Mouse (Mus musculus) heart, embryonic 13.5 days (tissue): Measurements from ENCODE around the gene Psmb5. TPM values are rescaled to one million over a fixed set of nuclear protein-coding genes. Genes with fewer than 3 reads are reported as not detected.

Source experiments
- ATAC-seq: fragments of 200-750 bp; cut with Nextera tagmentation; 2 replicates; pipeline ENCODE4 v1.8.0; 2017; ENCODE audit warnings: moderate TSS enrichment; ENCODE audit not compliant: insufficient number of reproducible peaks, low FRiP score, low TSS enrichment; ENCODE audit errors: extremely low read depth
- H3K27ac ChIP-seq: fragments of 300-500 bp; sonication (generic); replicated peaks from 2 replicates; pipeline ENCODE4 v1.5.1; 2015; ENCODE audit warnings: moderate library complexity, mild to moderate bottlenecking, inconsistent platforms
- H3K27me3 ChIP-seq: fragments of 300-500 bp; sonication (generic); replicated peaks from 2 replicates; pipeline ENCODE4 v1.6.1; 2015; ENCODE audit warnings: mild to moderate bottlenecking, inconsistent platforms
- H3K36me3 ChIP-seq: fragments of 300-500 bp; sonication (generic); 2 replicates; pipeline ENCODE4 v1.6.1; 2015; ENCODE audit warnings: mild to moderate bottlenecking, inconsistent platforms
- H3K4me1 ChIP-seq: fragments of 300-500 bp; sonication (generic); 2 replicates; pipeline ENCODE4 v1.6.1; 2015; ENCODE audit warnings: inconsistent platforms
- H3K4me2 ChIP-seq: fragments of 300-500 bp; sonication (generic); 2 replicates; pipeline ENCODE4 v1.6.1; 2015; ENCODE audit warnings: inconsistent platforms, mild to moderate bottlenecking, moderate library complexity
- H3K4me3 ChIP-seq: fragments of 300-500 bp; sonication (generic); 2 replicates; pipeline ENCODE4 v1.5.1; 2015; ENCODE audit warnings: moderate library complexity, mild to moderate bottlenecking, inconsistent platforms
- H3K9ac ChIP-seq: fragments of 300-500 bp; sonication (generic); 2 replicates; pipeline ENCODE4 v1.6.1; 2015; ENCODE audit warnings: inconsistent platforms, mild to moderate bottlenecking, moderate library complexity
- H3K9me3 ChIP-seq: fragments of 300-500 bp; sonication (generic); 2 replicates; pipeline ENCODE4 v1.6.1; 2016; ENCODE audit warnings: inconsistent platforms
- WGBS: fragments of 180-500 bp; shearing (Covaris S2); methylation state at CpG from one replicate; pipeline ENCODE4 v1.1.7; 2015; ENCODE audit warnings: mixed read lengths; 5-methylcytosine and 5-hydroxymethylcytosine counted together
- polyA plus RNA-seq: library from polyadenylated mRNA; unstranded; fragments of >200 nt; fragmentation: Nextera tagmentation; extraction: Ambion mirVana; gene quantifications from 2 replicates; pipeline ENCODE4 v1.2.1, GENCODE M21; 2015

The Psmb5 gene
- polyA plus RNA-seq, 1 experiment from 2014 or later = 323 TPM

DNA sequence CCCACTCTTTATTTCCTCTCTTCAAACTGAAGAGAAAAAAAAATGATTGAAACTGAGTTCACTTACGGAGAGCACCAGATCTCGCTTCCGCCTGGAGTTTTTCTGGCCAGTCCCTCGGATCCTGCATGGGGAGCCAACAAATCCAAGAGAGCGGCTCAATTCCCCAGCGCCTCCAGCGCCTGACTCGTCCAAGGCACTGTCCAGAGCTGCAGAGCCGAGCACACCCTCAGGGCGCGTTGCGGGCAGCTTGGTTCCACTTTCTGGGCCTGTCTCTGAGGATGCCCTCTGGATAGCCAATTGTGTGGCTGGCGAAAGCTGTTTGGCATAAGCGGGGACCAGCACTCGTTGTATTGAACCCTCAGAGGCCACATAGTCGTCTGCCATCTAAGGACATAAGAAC is 26.8 kb downstream of the Psmb5 start:
- Histone ChIP-seq H3K4me2 (no peak overlapping the region), H3K4me1 (peaks cover 55% of the 10 kb centered on the region), H3K9ac (no peak overlapping the region), H3K9me3 (no peaks in the 10 kb centered on the region), H3K4me3 (no peak overlapping the region), H3K36me3 (peaks cover 28% of the 10 kb centered on the region), H3K27me3 (no peaks in the 10 kb centered on the region), H3K27ac (no peak overlapping the region)
- no peak for ATAC-seq
- 92% methylated on average over 16 of the region's 16 CpGs for WGBS

DNA sequence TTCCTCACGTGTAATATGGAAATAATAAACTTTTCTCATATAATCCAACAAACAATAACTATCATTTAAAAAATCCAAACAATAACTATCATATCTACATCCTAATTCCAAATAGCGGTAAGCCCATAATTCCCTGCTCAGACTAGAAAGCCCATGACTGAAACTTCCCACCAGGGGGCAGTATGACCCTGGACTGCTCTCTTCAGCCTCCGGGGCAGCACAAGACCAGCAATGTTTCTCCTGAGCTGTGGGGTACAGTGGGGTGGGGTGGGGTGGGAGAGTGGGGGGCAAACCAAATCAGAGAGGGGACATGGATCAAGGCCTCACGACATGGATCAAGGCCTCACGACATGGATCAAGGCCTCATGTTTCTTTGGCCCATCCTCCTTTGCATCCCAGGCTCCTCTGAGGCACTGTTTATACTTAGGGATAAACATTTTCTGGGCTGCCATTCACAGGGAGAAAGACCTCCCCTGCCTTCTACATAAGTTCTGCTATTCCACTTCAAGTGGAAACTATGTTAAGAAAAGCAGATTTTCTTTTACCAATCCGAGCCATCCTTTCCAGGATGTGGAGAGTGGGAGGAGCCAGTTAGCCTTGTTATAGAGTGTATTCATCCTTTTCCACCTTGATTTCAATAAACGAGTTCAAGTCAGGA is 34.0 kb downstream of the Psmb5 start:
- Histone ChIP-seq H3K27me3 (no peaks in the 10 kb centered on the region), H3K27ac (no peak overlapping the region), H3K4me1 (peaks cover 12% of the 10 kb centered on the region), H3K9ac (no peak overlapping the region), H3K4me3 (no peak overlapping the region), H3K4me2 (no peak overlapping the region), H3K9me3 (no peaks in the 10 kb centered on the region), H3K36me3 (peaks cover 32% of the 10 kb centered on the region)
- WGBS = 33% methylated on average over 7 of the region's 7 CpGs
- ATAC-seq = no peak

GRCm38 (mm10) chr14:54582536-54582935 is 35.3 kb downstream of the Psmb5 start:
- WGBS = 89% methylated on average over 9 of the region's 9 CpGs
- Histone ChIP-seq H3K36me3 (peaks cover 32% of the 10 kb centered on the region), H3K4me1 (peaks cover 8% of the 10 kb centered on the region), H3K9ac (no peak overlapping the region), H3K27ac (no peak overlapping the region), H3K9me3 (no peaks in the 10 kb centered on the region), H3K27me3 (no peaks in the 10 kb centered on the region), H3K4me2 (no peak overlapping the region), H3K4me3 (no peak overlapping the region)
- no peak for ATAC-seq

DNA sequence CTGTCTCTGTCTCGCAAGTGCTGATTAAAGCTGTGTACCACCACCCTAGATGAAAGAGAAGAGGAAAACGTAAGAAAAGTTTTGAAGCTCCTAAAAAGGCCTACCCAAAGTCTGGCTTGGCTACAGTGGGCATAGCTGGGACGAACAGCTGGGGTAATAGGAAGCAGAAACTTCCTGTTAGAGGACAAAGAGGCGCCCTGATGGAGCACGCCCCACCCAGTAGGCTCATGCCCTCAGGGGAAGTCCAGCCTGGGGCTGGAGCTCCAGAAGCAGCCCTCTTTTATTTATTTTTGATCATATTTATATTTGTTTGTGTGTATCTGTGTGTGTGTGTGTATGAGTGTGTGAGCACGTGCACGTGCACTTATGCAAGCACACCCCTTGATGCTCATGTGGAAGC is 38.2 kb downstream of the Psmb5 start:
- no peak overlapping the region for H3K4me2 ChIP-seq
- no peaks in the 10 kb centered on the region for H3K27me3 ChIP-seq
- H3K36me3 ChIP-seq = peaks cover 16% of the 10 kb centered on the region
- H3K4me3 ChIP-seq = no peak overlapping the region
- H3K9ac ChIP-seq = no peak overlapping the region
- no peak overlapping the region for H3K27ac ChIP-seq
- peaks cover 17% of the 10 kb centered on the region for H3K4me1 ChIP-seq
- no peaks in the 10 kb centered on the region for H3K9me3 ChIP-seq
- 74% methylated on average over 7 of the region's 7 CpGs for WGBS
- ATAC-seq = no peak

DNA sequence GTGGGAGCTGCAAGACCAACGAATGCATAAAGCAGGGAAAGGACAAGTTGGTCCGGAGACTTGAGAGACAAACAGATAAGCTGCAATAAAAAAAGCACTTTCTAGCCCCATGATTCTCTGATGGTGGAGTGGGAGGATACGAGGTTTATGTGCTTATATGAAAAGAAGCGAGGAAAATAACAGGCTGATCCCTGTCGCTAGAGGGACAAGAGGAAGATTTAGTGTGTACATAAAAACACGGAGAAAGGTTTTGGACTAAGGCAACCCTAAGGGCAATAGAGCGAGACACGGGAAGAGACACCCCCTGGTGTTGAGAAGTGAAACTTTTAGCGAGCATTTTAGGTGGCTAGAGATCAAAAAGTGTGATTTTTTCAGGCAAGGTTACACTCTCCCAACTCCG is 39.8 kb downstream of the Psmb5 start:
- Histone ChIP-seq H3K4me2 (peak overlapping the region; percentile 81), H3K36me3 (peaks cover 16% of the 10 kb centered on the region), H3K4me3 (peak overlapping the region; percentile 92), H3K4me1 (peaks cover 33% of the 10 kb centered on the region), H3K9ac (peak overlapping the region; percentile 99), H3K9me3 (no peaks in the 10 kb centered on the region), H3K27me3 (no peaks in the 10 kb centered on the region), H3K27ac (peak overlapping the region; percentile 96)
- no peak for ATAC-seq
- WGBS = under 1% methylated on average over 10 of the region's 10 CpGs

DNA sequence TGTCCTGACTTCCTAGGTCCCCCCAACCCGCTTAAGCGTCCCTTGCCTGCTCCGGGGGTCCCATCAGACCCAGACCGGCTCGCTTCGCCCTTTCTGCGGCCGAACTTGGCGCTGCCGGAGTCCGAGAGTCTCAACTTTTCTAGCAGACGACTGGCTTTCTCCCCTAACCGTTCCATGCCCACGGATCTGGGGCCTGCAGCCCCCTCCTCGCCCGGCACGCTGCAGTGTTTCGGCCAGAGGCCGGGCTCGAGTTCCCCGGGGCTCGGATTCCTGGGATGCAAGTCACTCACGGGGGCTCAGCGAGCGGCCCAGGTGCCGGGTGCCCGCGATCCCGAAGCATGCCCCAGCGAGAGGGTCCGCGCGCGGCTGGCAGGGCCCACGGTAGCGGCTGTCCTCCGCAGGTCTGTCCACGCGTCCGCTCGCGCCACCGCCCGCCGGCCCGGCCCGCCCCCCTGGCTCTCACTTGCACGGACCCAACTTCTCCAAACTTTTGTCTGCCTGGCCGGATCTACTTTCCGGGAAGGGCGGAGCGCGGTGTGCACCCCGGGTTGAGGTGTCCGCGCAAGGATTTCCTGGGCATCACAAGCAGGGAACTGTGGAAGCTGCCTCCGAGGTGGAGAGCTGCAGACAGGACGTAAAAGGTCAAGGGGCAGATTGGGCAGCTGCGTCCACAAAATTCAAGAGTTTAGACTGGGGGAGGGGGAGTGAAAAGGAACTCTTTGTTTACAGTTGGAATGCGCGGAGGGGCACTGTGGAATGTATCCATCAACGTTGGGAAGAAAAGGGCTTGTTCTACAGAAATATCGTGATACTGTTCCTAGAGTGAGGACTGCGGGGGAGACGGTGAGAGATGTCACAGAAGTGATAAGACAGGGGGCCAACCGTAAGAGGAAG is 40.5 kb downstream of the Psmb5 start, which contains the start of gene Ajuba:
TSS of gene Ajuba (minus strand) at position 470 of the 894 bp plus-strand sequence.
- Histone ChIP-seq H3K27ac (peak within 1 kb of the TSS; percentile 96), H3K9me3 (no peaks in the 10 kb centered on the region), H3K27me3 (no peaks in the 10 kb centered on the region), H3K9ac (peak within 1 kb of the TSS; percentile 99), H3K36me3 (peaks cover 12% of the 10 kb centered on the region; the same call in 1 of the 2 replicates), H3K4me1 (peaks cover 40% of the 10 kb centered on the region), H3K4me2 (peak within 1 kb of the TSS; percentile 81), H3K4me3 (peak within 1 kb of the TSS; percentile 92)
- WGBS = under 1% methylated on average over 66 of the region's 66 CpGs
- peak; percentile 37; the same call in 1 of the 2 replicates for ATAC-seq

DNA sequence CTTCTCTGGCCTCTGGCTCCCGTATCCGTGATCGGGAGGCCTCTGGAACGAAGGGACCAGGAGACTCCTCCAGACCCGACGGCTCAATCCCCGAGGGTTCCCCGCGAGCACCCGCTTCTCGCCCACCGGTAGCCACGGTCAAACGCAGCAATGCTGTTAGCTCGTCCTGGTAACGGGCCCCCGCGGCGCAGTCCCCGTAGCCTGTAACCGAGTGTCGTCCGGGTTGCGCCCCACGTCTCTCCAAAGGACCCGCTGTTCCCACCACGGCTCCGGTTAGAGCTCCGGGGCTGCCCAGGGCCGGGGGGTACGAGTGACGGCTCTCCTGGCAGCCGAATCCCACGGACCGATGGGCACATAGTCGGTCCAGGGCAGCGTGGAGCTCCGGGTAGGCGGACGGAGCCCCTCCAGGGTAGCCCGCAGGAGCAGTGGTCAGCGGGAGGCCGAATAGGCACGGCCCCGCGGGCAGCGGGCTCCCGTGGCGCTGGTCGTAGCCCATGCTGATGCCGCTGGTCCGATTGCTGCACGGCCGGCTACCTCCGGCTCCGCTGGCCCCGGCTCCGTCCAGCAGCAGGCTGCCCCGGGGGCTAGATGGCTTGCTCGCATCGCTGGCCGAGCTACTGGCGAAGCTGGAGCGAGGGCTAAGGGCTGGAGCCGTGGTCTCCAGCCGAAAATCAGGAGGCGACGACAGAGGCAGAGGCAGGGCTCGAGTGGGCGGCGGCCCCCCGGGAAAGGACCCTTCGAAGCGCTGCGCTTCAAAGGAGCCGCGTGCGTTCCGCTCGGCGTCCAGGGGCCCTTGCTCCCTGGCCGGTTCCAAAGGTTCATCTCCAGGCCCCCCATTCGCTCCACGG is 41.4 kb downstream of the Psmb5 start:
- Histone ChIP-seq H3K9me3 (no peaks in the 10 kb centered on the region), H3K4me1 (peaks cover 49% of the 10 kb centered on the region), H3K27me3 (no peaks in the 10 kb centered on the region), H3K4me2 (peak overlapping the region; percentile 81), H3K4me3 (peak overlapping the region; percentile 92), H3K36me3 (peaks cover 20% of the 10 kb centered on the region), H3K9ac (peak overlapping the region; percentile 99), H3K27ac (peak overlapping the region; percentile 96)
- ATAC-seq = no peak
- under 1% methylated on average over 84 of the region's 84 CpGs for WGBS

DNA sequence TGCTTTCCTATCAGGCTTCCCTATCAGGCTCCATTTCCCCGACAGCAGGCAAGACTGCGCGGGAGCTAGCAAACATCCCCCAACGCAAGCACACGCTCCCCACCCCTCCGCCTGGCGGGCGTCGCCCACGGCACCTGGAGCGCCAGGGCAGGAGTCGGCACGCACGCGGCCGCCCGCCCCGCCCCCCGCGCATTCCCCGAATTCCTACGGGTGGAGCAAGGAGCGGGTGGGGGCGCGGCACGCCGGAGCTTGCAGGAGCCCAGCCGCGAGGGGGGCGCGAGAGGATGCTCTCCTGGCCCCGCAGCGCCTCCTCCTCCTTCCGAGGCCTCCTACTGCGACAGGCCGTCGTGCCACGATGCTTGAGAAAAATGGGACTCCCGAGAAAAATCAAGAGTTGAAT is 42.2 kb downstream of the Psmb5 start:
- H3K9ac ChIP-seq = peak overlapping the region; percentile 99
- peak overlapping the region; percentile 81 for H3K4me2 ChIP-seq
- no peaks in the 10 kb centered on the region for H3K9me3 ChIP-seq
- peaks cover 54% of the 10 kb centered on the region for H3K4me1 ChIP-seq
- H3K4me3 ChIP-seq = peak overlapping the region; percentile 92
- H3K36me3 ChIP-seq = peaks cover 28% of the 10 kb centered on the region
- under 1% methylated on average over 38 of the region's 39 CpGs for WGBS
- H3K27ac ChIP-seq = peak overlapping the region; percentile 96
- peak; percentile 11; the same call in 1 of the 2 replicates for ATAC-seq
- no peaks in the 10 kb centered on the region for H3K27me3 ChIP-seq

DNA sequence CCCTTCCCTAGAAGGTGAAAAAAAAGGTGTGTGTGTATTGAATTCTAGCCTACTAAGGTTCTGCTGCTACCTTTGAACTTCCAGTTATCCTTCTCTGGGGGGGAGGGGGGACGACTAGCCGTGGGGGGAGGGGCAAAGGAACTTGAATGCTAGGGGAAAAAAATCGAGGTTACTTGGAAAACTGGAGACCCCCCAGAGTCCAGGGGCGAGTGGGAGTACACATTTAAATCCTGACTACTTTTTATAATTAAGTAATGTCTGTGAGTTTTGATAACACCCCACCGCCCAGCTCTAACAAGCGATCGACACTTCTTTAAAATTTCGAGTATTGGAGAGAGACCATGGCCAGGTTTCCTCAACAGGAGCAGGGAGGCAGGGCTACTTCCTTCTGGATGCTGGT is 42.8 kb downstream of the Psmb5 start:
- H3K36me3 ChIP-seq = peaks cover 34% of the 10 kb centered on the region
- no peaks in the 10 kb centered on the region for H3K9me3 ChIP-seq
- WGBS = 4% methylated on average over 8 of the region's 8 CpGs
- H3K27me3 ChIP-seq = no peaks in the 10 kb centered on the region
- H3K4me2 ChIP-seq = peak overlapping the region; percentile 81
- H3K9ac ChIP-seq = peak overlapping the region; percentile 99
- peaks cover 59% of the 10 kb centered on the region for H3K4me1 ChIP-seq
- ATAC-seq = no peak
- peak overlapping the region; percentile 96 for H3K27ac ChIP-seq
- H3K4me3 ChIP-seq = peak overlapping the region; percentile 92

DNA sequence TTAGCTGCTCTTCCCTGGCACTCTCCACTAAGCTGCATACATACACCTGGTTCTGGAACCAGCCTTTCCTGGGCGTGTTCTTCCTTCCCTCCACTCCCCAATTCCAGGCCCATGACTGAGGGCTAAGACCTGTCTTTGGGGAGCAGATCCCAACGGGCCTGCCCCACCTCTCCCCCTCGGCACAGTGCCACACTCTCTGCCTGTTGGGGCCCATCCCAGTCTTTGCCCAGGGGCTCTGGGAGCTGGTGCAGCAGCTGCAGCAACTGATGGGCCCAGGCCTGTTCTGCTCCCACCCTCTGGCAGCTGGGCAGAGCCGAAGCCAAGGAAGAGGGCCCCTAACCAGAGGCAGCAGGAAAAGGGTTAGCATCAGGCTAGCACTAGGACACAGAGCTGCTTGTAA is 43.6 kb downstream of the Psmb5 start:
- peaks cover 42% of the 10 kb centered on the region for H3K36me3 ChIP-seq
- H3K4me2 ChIP-seq = peak overlapping the region; percentile 81
- no peaks in the 10 kb centered on the region for H3K9me3 ChIP-seq
- H3K9ac ChIP-seq = peak overlapping the region; percentile 99
- WGBS = 20% methylated on average over 4 of the region's 4 CpGs
- peaks cover 67% of the 10 kb centered on the region for H3K4me1 ChIP-seq
- H3K4me3 ChIP-seq = peak overlapping the region; percentile 92
- no peaks in the 10 kb centered on the region for H3K27me3 ChIP-seq
- no peak for ATAC-seq
- H3K27ac ChIP-seq = peak overlapping the region; percentile 96
